Mouse (Mus musculus) midbrain, embryonic 10.5 days (tissue): ENCODE data around the gene Flrt2. TPM values are rescaled to one million over a fixed set of nuclear protein-coding genes. Genes with fewer than 3 reads are reported as not detected.
"Not testable (repeated sequence)": the region's sequence is repeated elsewhere in the genome, so short reads cannot be mapped to it uniquely, and the experiment has no call there.

Experiments used
- DNase-seq: peaks from one replicate; pipeline ENCODE4 v3.0.0-alpha.2; 2017; ENCODE audit warnings: low spot score
- H3K27ac ChIP-seq: fragments of 300-500 bp; sonication (generic); replicated peaks from 2 replicates; pipeline ENCODE4 v1.5.1; 2016; ENCODE audit warnings: mild to moderate bottlenecking
- H3K27me3 ChIP-seq: fragments of 300-500 bp; sonication (generic); 2 replicates; pipeline ENCODE4 v1.6.1; 2016; ENCODE audit warnings: low read depth, mild to moderate bottlenecking; ENCODE audit not compliant: poor library complexity, severe bottlenecking
- H3K36me3 ChIP-seq: fragments of 300-500 bp; sonication (generic); 2 replicates; pipeline ENCODE4 v1.6.1; 2016; ENCODE audit warnings: mild to moderate bottlenecking, moderate library complexity
- H3K4me1 ChIP-seq: fragments of 300-500 bp; sonication (generic); 2 replicates; pipeline ENCODE4 v1.6.1; 2016
- H3K4me3 ChIP-seq: fragments of 300-500 bp; sonication (generic); 2 replicates; pipeline ENCODE4 v1.5.1; 2016; ENCODE audit warnings: mild to moderate bottlenecking, moderate library complexity
- H3K9me3 ChIP-seq: fragments of 300-500 bp; sonication (generic); replicated peaks from 2 replicates; pipeline ENCODE4 v1.6.1; 2016; ENCODE audit warnings: mild to moderate bottlenecking
- WGBS: fragments of 180-500 bp; shearing (Covaris S2); methylation state at CpG from one replicate; pipeline ENCODE4 v1.1.7; 2016; 5-methylcytosine and 5-hydroxymethylcytosine counted together
- polyA plus RNA-seq: library from polyadenylated mRNA; unstranded; fragments of >200 nt; fragmentation: Nextera tagmentation; extraction: Ambion mirVana; gene quantifications from 2 replicates; pipeline ENCODE4 v1.2.1, GENCODE M21; 2016

The Flrt2 gene
- 29.1 and 30.1 TPM in 2 replicates for polyA plus RNA-seq

DNA sequence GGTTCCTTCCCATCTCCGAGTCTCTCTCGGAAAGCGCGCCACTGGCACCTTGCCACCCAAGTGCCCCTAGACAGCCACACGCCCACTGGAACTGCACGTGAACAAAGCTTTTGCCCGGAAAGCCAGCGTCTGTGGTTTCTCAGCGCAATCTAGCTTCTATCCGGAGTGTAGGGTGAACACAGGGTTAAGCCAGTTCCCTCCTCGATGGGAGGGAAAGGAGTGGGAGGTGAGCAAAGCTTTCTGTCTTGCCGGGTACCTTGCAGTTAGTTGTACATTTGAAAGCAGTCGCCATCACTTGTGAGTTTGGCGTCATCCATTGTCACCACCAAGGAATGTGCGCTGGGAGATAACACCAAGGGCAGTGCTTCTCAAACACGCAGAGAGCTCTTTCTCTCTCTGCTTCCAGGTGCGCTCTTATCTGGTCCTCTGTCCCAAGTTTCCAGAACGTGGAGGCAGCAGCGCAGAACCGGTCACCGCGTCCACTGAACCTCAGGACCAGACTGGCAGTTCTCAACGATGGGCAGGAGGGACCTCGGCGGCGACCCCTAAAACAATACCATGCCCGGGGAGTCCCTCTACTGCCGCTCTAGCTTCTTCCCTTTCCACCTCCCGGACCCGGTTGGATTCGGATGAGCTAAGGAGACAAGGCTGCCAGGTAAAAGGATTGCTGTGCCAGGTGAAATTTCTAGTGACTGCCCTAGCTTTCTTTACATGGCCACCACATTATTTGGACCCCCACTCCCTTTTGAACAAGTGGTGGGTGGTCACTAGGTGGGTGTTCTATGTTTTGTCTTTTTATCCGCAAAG is at the start of gene Flrt2:
TSS of gene Flrt2 (plus strand) at position 266 of the 807 bp plus-strand sequence.
- Histone ChIP-seq H3K4me1 (peaks cover 53% of the 10 kb centered on the region), H3K27me3 (peaks cover 51% of the 10 kb centered on the region), H3K9me3 (no peaks in the 10 kb centered on the region), H3K27ac (peak within 1 kb of the TSS; percentile 70), H3K36me3 (no peaks in the 10 kb centered on the region), H3K4me3 (peak within 1 kb of the TSS; percentile 75)
- WGBS = under 1% methylated on average over 32 of the region's 32 CpGs
- peak; percentile 46 for DNase-seq

DNA sequence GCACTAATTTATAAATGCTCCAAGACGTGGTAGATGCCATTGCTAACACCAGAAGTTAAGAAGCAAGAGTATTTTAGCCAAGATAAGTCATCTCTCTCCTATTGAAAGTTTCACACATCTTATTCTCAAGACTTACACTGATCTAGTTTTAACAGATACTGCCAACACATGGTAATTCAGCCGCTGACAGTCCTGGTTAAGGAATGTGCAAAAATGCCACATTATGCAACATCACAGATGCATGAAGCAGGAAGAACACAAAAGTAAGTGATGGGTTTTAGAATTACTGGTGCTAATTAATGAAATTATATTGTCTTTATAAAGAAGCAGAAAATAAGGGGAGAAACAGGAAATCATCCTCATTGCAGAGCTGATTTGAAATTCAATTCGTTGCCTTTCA is 49.8 kb upstream of the Flrt2 start:
- Histone ChIP-seq H3K9me3 (no peaks in the 10 kb centered on the region), H3K4me1 (no peaks in the 10 kb centered on the region), H3K27ac (no peak overlapping the region), H3K27me3 (no peaks in the 10 kb centered on the region), H3K36me3 (no peaks in the 10 kb centered on the region), H3K4me3 (no peak overlapping the region)
- 74% methylated on average over 3 of the region's 3 CpGs for WGBS
- DNase-seq = no peak

DNA sequence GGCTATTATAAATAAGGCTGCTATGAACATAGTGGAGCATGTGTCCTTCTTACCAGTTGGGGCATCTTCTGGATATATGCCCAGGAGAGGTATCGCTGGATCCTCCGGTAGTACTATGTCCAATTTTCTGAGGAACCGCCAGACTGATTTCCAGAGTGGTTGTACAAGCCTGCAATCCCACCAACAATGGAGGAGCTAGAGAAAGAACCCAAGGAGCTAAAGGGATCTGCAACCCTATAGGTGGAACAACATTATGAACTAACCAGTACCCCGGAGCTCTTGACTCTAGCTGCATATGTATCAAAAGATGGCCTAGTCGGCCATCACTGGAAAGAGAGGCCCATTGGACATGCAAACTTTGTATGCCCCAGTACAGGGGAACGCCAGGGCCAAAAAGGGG is 44.8 kb upstream of the Flrt2 start:
- not testable (repeated sequence) for H3K4me1 ChIP-seq, DNase-seq, H3K27ac ChIP-seq, H3K4me3 ChIP-seq, H3K36me3 ChIP-seq, H3K27me3 ChIP-seq, H3K9me3 ChIP-seq
- WGBS = 94% methylated on average over 4 of the region's 6 CpGs

DNA sequence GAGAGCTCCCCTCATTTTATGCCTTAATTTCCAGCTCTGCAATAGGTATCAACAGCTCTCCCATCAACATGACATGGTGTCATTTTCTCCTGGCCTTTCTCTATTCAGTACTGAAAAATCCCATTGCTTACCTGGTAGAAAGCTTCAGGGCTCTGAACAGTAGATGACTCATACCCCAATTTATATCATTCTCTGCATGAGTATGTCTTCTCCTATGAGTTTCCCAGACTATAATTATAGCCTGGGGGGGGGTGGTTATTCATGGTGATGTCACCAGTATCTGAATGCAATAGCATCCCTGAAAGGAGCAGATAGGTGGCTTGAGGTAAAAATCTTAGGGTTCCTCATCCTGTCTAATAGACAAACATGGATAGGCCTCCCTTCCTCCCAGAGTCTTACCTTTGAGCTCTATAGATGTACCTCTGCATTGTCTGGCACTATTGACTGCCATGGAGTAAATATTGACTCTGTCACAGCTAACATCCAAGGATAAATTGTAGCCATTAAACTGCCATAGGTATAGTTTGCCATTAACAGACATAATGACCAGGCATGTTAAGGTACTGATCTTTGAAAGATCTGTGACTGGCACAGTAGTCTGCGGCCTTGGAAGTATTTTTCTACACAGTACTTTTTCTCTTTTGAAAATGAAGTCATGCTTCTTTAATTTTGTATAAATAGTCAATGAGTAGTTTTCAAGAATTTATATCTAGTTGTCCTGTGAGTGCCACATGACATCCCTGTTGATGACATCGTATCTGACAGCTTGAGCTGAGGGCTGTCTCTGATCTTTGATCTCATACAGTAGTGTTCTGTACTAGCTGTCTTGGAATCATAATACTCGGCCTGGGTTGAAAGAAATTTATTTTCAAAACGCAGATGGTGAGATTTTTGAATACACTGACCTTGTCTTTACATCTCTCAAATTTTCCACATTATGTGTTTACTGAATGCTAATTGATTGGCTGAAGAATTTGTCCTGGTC is 39.6 kb upstream of the Flrt2 start:
- WGBS = 91% methylated on average over 4 of the region's 4 CpGs
- Histone ChIP-seq H3K9me3 (no peaks in the 10 kb centered on the region), H3K36me3 (no peaks in the 10 kb centered on the region), H3K4me1 (no peaks in the 10 kb centered on the region), H3K27me3 (no peaks in the 10 kb centered on the region), H3K4me3 (no peak overlapping the region), H3K27ac (no peak overlapping the region)
- no peak for DNase-seq

DNA sequence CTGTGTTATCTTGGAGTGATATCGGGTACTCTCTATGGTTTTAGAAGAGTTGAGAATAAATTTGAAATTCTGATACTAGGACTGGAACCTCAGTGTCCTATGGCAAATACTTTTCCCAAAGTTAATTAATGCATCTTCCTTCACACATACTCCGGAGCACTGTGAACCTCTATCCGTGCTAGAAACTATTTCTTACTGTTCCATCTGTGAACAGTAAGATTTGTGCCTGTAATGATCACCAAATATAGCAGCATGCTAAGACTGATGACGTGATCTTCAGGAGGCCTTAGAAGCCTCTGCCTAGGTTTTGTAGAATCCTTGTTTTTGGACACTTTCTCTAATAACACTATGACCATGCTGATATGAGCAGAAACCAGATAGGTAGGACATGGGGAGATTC is 35.4 kb upstream of the Flrt2 start:
- no peaks in the 10 kb centered on the region for H3K36me3 ChIP-seq
- H3K27me3 ChIP-seq = no peaks in the 10 kb centered on the region
- WGBS = 90% methylated on average over 4 of the region's 4 CpGs
- no peak overlapping the region for H3K4me3 ChIP-seq
- no peak overlapping the region for H3K27ac ChIP-seq
- DNase-seq = no peak
- no peaks in the 10 kb centered on the region for H3K9me3 ChIP-seq
- no peaks in the 10 kb centered on the region for H3K4me1 ChIP-seq

DNA sequence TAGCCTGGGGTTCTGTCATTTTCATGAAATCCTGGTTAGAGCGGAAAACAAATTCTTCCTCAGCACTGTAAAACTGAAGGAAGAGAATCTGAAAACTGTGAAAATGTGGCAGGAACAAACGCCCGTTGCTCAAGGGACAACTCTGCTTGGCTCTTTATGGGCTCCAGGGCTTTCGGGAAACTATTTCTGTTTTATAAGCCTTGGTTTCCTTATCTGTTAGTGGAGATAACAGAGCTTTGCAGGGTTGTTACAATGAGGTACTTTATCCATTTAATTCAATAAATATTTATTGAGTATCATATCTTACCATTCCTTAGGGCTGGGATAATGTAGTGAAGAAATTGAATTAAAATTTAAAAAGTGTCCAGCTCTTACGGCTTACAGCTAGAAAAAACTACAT is 24.7 kb upstream of the Flrt2 start:
- Histone ChIP-seq H3K27ac (no peak overlapping the region), H3K36me3 (no peaks in the 10 kb centered on the region), H3K4me3 (no peak overlapping the region), H3K27me3 (no peaks in the 10 kb centered on the region), H3K9me3 (no peaks in the 10 kb centered on the region), H3K4me1 (no peaks in the 10 kb centered on the region)
- no peak for DNase-seq
- 94% methylated on average over 5 of the region's 5 CpGs for WGBS

DNA sequence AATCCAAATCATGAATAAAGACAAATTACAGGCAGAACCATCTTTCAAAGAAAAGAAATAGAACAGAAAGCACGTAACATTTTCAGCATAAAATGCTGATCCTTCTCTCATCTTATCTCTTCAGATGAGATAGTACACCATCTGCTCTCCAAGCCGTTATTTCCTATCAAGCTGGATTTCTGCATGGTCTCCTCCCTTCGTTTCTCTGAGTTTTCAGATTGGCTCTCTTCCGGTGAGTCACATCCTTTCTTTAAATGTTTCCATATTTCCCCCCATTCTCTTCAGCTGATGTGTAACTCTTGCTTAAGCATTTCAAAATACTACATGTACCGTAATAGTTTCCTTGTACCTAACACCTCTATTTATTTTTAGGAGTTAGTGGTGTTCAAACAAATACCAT is 16.3 kb upstream of the Flrt2 start:
- DNase-seq = no peak
- Histone ChIP-seq H3K4me3 (no peak overlapping the region), H3K4me1 (no peaks in the 10 kb centered on the region), H3K27me3 (no peaks in the 10 kb centered on the region), H3K36me3 (no peaks in the 10 kb centered on the region), H3K9me3 (no peaks in the 10 kb centered on the region), H3K27ac (no peak overlapping the region)
- WGBS = 80% methylated on average over 5 of the region's 5 CpGs

DNA sequence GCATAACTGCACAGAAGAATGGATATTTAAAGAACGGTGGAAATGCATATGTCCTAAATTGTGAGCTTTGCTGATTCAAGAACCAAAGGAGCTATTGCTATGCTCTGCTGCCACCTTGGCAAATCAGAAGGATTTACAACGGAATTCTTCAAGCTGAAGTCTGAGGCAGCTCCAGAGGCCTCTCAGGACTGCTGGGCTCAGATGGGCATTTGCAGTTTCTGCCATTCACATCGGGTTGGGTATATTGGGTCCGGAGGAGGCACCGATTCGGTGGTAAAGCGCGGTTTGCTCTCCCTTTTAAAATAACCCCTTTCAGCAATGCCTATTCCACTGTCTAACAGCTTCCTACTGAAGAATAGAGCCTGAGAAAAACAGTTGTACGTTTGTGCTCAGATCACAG is 1.2 kb upstream of the Flrt2 start:
- H3K4me1 ChIP-seq = peaks cover 41% of the 10 kb centered on the region
- WGBS = 6% methylated on average over 9 of the region's 9 CpGs
- DNase-seq = peak; percentile 30
- H3K4me3 ChIP-seq = no peak overlapping the region
- H3K27me3 ChIP-seq = peaks cover 44% of the 10 kb centered on the region
- no peaks in the 10 kb centered on the region for H3K36me3 ChIP-seq
- no peaks in the 10 kb centered on the region for H3K9me3 ChIP-seq
- no peak overlapping the region for H3K27ac ChIP-seq

DNA sequence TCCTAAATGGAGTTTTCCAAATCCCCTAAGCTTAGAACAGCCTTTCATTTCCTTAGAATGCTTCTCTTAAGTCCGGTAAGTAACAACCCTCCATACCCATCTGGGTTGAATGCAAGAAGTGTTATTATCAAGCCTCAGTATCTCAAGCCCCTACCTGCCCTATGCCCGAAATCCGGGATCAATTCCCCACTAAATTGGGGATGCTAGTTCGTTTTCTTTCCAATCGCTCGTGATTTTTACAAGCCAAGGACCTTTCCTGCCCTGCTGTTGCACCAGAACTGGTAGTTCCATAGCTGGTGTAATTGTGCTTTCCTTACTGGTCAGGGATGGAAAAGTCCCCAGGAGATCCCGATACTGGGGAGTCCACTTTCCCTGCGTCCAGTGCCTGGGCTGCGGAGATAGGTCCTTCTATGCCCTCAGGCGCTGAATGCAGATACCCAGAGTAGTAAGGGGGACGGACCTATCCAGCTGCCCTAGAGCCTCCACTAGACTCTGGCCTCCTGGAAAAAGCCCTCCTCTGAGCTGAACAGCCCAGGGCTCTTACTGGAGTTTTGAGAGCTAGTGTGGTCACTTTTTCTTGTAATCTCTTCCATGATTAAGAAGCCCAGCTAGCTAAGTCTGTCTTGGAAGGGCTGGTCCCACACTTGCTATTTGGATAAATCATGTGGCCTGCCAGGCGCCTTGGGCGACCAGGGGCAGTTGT is 1.1 kb downstream of the Flrt2 start:
- no peaks in the 10 kb centered on the region for H3K36me3 ChIP-seq
- H3K4me3 ChIP-seq = peak overlapping the region; percentile 75
- DNase-seq = peak; percentile 42
- under 1% methylated on average over 13 of the region's 13 CpGs for WGBS
- peaks cover 58% of the 10 kb centered on the region for H3K4me1 ChIP-seq
- H3K9me3 ChIP-seq = no peaks in the 10 kb centered on the region
- H3K27ac ChIP-seq = peak overlapping the region; percentile 6; the same call in 1 of the 2 replicates
- peaks cover 60% of the 10 kb centered on the region for H3K27me3 ChIP-seq

DNA sequence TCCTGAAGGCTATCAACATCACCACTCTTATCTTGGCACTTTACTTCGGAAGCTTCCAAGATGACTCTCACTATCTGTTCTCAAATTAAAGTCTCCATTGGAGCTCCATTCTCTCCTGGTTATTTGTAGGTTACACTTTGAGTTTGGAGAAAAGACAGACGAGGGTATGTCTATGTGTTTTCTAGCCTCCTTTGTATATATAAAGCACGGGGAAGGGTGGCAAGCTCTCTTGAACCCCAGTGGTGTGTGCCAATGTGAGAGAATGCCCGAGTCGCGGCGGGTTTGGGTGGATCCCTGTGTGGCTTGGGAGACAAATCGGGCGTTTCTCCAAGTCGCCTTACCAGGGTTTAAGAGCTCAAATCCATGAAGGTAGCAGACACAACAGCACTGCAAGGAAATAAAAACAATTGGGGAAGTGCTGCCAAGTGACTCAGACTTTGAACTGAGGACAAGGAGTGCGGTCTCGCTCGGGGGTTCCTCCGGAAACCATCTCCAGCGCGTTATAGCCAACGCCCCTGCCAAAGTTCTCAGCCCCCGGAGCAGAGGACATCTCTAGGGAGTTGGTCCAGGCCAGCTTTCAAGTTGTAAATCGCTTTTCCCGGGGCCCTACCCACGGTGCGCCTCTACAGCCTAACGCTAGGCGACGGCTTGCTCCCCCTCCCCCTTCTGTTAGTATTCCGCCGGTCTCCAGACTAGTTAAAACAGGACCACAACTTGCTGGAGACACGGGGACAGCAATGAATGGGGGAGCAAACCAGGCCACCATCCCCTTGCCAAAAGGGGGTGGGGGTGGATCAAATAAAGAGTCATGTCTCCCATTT is 1.8 kb downstream of the Flrt2 start:
- WGBS = under 1% methylated on average over 28 of the region's 28 CpGs
- peaks cover 66% of the 10 kb centered on the region for H3K27me3 ChIP-seq
- no peaks in the 10 kb centered on the region for H3K9me3 ChIP-seq
- peak overlapping the region; percentile 75 for H3K4me3 ChIP-seq
- peaks cover 54% of the 10 kb centered on the region for H3K4me1 ChIP-seq
- peak overlapping the region; percentile 92; the same call in 1 of the 2 replicates for H3K27ac ChIP-seq
- peak; percentile 62 for DNase-seq
- no peaks in the 10 kb centered on the region for H3K36me3 ChIP-seq

DNA sequence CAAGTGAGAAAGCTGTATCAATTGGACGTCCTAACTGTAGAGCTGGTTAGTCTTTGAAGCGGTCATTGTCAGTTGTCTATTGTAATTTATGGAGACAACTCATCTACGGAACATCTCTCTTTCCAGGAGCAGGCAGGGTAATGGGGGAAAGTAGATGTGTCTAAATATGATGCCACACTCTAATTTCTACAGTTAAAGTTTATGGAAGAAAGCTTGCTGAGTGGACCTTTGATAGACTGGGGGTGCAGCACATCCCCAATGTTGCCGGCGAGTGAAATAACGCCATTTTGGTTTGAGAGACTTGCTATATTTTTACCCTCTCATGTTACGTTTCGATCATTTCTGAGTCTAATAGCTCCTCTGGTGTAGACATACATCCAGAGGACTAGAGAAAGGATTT is 2.5 kb downstream of the Flrt2 start:
- no peaks in the 10 kb centered on the region for H3K36me3 ChIP-seq
- H3K4me3 ChIP-seq = peak overlapping the region; percentile 75
- no peaks in the 10 kb centered on the region for H3K9me3 ChIP-seq
- WGBS = under 1% methylated on average over 8 of the region's 8 CpGs
- peak overlapping the region; percentile 92 for H3K27ac ChIP-seq
- peaks cover 66% of the 10 kb centered on the region for H3K27me3 ChIP-seq
- no peak for DNase-seq
- H3K4me1 ChIP-seq = peaks cover 54% of the 10 kb centered on the region
